Mouse (Mus musculus) activated CD4-positive, CD25-positive, alpha-beta regulatory T cell, adult 9 weeks (primary cell): ENCODE results near the gene Lep. TPM values are rescaled to one million over a fixed set of nuclear protein-coding genes. Genes with fewer than 3 reads are reported as not detected.

Experiments
- polyA plus RNA-seq: library from polyadenylated mRNA; unstranded; fragments of 100-300 nt; shearing (Covaris generic); gene quantifications from one replicate; pipeline ENCODE4 v1.2.1, GENCODE M21; 2017

Lep gene
- polyA plus RNA-seq = not detected

DNA sequence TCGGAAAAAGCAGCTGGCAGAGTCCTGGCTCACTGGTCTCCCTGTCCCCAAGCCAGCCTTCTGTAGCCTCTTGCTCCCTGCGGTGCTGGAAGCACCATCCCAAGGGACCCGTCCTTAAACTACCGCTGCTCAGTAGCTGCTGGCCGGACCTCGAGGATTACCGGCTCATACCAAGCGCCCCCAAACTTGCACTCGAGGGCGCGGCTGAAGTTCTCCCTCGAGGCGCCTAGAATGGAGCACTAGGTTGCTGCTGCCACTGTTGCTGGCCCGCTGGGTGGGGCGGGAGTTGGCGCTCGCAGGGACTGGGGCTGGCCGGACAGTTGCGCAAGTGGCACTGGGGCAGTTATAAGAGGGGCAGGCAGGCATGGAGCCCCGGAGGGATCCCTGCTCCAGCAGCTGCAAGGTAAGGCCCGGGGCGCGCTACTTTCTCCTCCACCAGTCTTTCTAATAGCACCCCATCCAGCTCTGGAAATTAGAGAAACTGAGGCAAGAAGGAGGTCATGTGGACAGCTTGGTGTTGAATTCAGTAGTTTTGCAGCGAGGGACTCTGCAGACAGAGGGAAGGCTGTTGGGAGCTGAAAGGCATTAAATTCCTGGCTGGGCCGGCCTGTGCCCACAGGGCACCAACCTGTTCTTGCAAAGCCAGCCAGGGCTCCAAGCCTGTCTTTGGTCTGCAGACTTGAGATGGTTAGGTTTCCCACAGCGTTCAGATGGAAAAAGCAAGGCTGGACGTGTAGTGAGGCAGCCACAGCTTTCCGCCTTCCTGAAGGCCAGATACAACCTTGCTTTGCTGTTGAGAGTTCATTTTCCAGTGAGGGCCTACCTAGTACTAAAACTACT lies at the start of gene Lep:
TSS of gene Lep (plus strand) at position 375 of the 840 bp plus-strand sequence.

Other genes starting within 250 kb of the Lep start
- not detected for gene Lrrc4, start 228.5 kb upstream of the Lep start, polyA plus RNA-seq
- 84.1 TPM for gene Rbm28, start 104.8 kb downstream of the Lep start, polyA plus RNA-seq
- gene Prrt4, start 119.4 kb downstream of the Lep start, polyA plus RNA-seq = not detected
- 62.8 TPM for gene Impdh1, start 156.1 kb downstream of the Lep start, polyA plus RNA-seq
- gene Hilpda, start 212.3 kb downstream of the Lep start, polyA plus RNA-seq = 37.5 TPM
- gene Fam71f2, start 219.4 kb downstream of the Lep start, polyA plus RNA-seq = 0.88 TPM